Mouse (Mus musculus) central nervous system, embryonic 18 days (tissue): ENCODE results near the gene Efemp2. TPM values are rescaled to one million over a fixed set of nuclear protein-coding genes. Genes with fewer than 3 reads are reported as not detected.

Experiments
- polyA plus RNA-seq: library from polyadenylated mRNA; depleted of rRNA; stranded (reverse); fragments of >200 nt; gene quantifications from 2 replicates; pipeline ENCODE4 v1.2.3, GENCODE M21; 2012; rRNA removed

Efemp2 gene
- 44.4 and 44.9 TPM in 2 replicates for polyA plus RNA-seq

DNA sequence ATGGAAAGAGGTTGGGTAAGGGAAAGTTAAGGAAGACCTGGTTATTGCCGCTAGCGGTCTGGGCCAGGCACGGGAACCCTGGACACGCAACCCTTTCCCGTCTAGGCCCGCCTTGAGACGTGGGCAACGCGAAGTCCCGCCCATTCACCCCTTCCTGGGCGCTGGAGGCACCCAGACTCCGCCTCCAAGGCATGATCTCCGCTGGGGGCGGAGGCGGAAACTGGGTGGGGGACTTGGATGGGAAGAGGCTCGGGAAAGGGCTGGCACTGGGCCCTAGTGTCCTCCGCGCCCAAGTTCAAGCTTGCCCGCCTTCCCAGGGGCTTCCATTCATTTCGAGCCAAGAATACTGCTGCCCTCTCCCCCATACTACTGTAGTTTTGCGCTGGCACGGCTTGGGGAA is at the start of gene Efemp2:
Gene Efemp2 (plus strand): TSS at position 235 of the 400 bp plus-strand sequence.

DNA sequence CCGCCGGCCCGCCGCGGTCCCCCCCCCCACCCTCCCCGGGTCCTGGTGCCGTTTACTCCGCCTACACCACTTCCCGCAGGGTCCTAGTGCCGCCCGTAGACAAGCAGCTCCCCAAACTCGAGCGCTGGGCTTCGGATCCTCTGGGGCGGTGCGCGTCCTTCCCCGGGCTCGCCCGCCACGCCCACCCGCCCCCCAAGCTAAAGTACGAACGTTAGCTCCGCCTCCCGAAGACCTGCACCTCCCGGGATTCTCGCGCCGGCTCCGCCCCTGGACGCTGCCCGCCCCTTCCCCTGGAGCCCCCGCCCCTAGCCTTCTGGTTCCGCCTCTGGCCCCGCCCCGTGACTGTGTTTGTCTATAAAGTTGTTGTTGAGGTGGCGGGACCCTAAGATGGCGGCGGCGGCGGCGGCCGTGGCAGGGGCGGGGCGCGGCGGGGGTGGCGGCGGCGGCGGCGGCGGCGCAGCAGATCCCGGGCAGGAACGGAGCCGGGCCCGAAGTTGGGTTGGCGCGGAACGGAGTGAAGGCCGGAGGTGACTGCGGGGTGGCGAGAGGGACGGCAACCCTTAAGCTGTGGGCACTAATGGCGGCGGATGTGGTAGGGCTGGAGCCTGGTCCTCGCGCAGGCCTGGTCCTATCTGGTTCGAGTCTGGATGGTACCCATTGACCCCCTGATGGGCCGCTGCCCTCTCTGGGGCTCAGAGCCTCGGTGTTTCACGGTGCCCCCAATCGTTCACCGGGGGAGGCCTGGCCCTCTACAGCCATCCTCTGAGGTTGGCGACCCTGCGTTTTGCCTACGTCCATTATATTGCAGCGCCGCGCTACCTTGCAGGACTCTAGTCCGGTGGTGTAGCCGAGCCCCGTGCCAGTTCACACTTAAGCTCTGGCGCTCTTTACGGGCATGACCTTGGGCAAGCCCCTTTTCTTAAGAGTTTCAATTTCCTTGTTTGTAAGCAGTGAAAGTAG is 48.7 kb upstream of the Efemp2 start, which contains the start of the genes Drap1 and AI837181:
Gene Drap1 (minus strand): TSS at position 198 of the 960 bp plus-strand sequence.
Gene AI837181 (plus strand): TSS at position 363 of the 960 bp plus-strand sequence.

DNA sequence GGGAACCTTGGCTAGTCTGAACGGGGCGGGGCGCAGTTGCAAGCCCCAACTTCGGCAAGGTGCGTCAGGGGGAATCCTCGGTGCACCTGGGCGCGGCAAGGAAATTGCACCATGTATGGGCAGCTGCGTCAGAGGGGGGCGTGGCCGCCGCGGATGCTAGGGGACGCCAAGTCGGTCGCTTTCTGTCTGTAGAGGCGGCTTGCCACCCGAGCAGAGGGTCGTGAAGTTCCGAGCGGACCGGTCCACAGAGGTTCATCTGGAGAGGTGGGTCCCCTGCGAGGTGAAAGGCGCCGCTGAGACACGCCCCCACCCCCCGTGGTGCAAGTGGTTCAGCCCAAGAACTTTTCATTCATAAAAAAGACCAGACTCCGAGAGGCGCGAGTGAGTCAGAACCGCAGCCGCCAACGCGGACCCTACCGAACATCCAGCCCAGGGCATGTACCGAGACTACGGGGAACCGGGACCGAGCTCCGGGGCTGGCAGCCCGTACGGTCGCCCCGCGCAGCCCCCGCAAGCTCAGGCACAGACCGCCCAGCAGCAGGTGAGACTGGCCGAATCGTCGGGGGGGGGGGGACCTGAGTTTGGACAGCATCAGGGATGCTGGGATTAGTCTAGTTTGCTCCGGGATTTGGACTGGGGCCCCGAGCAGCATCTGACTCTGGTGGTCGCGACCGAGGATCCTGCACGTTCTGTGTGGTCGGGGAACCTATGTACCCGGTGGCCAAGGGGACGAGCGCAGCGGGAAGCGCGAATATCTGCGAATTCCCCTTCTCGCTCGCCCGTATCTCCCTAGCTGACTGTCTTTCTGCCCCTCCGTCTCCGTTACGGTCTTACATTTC is 26.0 kb upstream of the Efemp2 start, which contains the start of gene Fosl1:
Gene Fosl1 (plus strand): TSS at position 33 of the 839 bp plus-strand sequence.

DNA sequence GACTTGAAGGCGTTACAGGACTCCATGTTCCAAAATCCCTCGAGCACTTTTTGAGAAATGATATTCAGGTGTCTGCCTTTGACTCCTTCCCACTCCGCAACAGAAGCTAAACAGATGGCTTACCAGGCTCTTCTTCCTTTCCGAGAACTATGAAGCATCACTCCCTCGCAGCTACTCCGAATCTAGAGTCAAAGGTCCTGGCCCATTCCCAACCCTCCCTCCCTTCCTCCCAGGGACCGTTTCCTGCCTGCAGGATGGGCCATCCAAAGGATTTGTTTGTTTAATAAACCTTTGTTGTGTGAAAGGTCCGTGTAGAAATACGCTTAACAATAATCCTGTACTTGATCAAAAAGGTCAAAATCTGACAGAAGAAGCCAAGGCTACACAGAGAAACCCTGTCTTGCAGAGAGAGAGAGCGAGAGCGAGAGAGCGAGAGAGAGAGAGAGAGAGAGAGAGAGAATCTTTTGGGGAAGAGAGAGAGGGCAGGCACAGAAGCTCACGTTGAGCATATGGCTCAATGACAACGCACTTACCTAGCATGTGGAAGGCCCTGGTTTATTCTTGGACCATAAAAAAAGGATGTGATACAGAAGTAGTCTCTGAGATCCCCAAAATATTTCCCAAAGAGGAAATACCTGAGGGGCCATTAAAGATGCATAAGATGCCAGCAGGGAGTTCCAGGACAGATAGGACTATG is 15.9 kb upstream of the Efemp2 start, which contains the start of gene Ccdc85b:
Gene Ccdc85b (minus strand): TSS at position 149 of the 697 bp plus-strand sequence.

DNA sequence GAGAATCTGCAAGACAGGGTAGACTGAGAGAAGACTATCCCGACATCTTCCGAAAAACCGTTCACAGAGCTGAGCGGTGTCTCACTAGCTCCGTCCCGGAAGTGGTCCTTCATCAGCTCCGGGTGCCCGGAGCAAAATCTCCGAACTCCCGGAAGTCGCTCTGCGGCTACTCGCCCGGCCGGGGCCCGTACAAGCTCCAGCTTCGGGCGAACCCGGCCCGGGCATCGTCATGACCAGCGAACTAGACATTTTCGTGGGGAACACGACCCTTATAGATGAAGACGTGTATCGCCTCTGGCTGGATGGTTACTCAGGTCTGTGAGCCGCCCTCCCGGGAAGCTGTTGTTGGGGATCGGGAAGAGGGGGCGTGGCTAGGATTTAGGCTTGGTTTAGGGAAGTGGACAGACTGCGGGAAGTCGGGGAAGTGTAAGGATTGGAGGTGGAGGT is 13.3 kb upstream of the Efemp2 start, which contains the start of gene Fibp:
Gene Fibp (plus strand): TSS at position 151 of the 447 bp plus-strand sequence.

DNA sequence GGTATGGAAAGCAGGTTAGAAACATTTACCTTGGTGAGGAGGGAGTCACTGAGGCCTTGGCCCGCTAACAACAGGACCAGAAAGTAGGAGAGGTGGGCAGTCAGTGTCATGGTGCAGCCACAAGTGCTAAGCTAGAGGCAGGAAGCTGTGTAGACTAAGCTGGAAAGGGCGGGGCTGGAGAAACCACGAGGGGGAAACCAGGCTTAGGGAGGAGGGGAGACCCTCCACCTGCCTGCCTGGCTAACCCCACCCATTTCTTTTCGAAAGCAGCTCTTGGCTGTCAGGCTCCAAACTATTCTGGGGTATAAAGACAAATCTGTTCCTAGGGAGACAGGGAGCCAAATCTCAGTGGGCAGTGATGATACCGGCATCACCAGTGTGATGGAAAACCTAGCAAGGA is 5.4 kb upstream of the Efemp2 start, which contains the start of gene Ctsw:
Gene Ctsw (minus strand): TSS at position 134 of the 400 bp plus-strand sequence.

DNA sequence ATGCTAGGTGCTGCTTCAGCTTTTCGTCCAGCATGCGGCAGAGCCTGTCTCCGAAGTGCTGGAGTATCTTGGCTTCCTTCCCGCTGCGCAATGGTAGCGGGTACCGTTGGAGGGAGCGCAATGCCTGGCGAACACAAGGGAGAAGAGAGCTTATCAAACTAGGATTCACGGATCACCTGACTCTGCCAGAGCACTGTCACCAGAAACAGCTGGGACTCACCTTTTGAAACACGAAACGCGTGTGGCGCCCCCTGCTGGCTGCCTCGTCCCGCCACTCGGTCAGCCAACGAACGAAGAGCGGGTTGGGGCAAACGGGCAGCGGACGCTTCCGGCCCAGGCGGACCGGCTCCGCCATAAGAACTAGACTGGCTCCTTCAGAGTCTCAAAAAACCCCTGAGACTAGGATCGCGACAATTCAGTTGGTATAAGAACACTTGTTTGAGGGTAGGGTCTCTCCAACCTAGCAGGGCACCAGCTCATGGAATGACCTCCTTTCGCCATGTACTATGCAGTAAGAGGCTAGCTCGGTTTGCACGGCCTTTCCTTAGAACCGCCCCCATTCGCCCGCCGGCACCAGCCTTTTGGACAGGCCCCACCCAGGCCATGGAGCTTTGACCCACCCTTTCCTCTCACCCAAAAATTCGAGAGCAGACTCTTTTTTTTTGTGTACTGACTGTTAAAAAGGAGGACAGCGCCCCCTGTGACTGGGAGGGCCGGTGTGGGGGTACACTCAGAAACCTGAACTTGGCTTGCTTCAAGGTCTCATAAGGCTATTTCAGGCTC is 14.2 kb downstream of the Efemp2 start, which contains the start of gene Mus81:
Gene Mus81 (minus strand): TSS at position 635 of the 783 bp plus-strand sequence.

DNA sequence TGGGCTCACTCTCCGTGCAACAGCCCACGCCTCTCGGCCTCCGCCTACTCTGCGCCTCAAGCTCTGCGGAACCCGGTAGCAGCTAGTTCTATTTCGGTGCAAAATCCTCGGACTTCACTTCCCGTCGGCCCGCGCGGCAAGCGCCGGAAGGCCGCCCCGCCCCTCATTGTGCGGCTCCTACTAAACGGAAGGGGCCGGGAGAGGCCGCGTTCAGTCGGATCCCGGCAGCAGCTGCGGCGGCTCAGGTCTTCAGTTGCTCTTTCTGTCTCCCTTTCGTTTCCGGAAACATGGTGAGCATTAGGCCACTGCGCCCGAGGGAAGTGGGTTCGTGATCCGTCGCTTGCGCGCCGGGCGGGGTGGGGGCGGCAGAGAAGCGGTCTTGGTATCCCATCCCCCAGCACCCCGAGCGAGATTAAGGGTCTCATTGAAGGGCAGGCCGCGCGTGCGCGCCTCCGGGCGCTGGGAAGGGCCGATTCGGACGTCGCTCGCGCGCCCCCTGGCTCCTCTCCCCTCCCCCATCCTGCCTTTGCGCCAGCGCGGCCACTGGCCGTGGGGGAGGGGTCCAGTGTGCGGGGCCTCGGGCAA is 16.7 kb downstream of the Efemp2 start, which contains the start of gene Cfl1:
Gene Cfl1 (plus strand): TSS at position 143 of the 585 bp plus-strand sequence.

DNA sequence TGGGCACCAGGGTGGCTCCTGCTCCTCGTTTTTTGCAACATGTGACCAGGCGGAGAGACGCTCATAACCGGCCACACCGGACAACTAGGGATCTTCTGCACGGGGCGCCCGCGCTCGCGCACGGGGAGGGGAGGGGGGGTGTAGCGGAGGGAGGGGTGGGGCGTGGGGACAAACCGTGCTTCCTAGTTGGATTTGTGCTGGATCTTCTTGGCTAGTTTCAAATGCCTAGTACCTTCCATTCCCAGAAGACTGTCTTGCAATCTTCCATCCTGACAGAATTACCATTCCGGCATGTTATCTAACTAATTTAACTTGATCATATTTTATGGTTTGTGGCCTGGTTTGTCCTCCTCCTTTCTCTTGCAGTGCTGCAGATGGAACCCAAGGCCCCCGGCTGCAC is 29.9 kb downstream of the Efemp2 start, which contains the start of gene 1700020D05Rik:
Gene 1700020D05Rik (minus strand): TSS at position 101 of the 400 bp plus-strand sequence.

DNA sequence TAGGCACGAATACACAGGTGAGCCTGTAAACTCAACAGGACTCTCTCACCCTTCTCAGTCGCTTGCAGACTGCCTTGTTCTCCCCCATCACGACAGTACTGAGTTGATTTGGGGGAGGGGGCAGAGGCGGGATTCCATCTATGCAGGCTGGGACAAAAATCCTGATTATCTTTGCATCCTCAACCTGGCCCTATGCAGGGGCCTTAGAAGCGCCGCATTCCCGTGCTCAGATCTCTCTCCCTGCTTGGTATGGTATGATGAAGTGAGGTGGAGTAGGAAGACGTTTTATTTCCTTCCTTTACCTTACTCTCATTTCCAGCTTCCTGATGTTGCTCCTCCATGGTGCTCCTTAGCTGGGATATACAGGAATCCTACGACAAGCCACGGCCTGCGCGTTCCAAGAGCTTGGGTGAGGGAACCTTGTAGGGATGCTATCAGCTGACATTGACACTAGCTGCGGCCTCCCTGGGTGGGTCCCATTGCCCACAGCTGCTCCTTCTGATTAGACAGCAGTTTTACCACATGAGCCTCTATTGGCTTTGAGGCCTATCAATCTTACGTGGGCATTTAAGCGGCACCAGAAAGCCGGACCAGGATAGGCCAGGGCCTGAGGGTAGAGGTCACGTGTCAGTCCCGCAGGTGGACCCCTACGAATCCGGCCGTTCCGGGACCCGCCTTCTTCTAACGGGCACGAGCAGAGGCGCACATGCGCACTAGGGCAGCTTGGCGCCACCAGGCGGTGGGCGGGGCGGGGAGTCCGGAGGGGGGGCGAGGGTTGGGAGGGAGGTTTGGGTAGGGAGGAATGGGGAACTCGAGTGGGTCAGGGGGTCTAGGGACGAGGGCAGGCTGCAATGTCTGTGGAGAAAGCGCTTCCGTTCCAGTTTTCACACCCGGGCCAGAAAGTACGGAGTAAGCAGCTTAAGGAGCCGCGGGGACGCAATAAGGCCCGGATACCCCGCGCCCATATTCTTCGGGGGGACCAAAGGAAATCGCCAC is 36.6 kb downstream of the Efemp2 start, which contains the start of gene Snx32:
Gene Snx32 (minus strand): TSS at position 508 of the 996 bp plus-strand sequence.

Other genes with a start within 250 kb of the Efemp2 start
- gene Pacs1, start 200.8 kb upstream of the Efemp2 start, polyA plus RNA-seq = 50.6 and 57.1 TPM in 2 replicates
- 142 and 151 TPM in 2 replicates for gene Sf3b2, start 178.5 kb upstream of the Efemp2 start, polyA plus RNA-seq
- 38.8 and 47.3 TPM in 2 replicates for gene Gal3st3, start 175.6 kb upstream of the Efemp2 start, polyA plus RNA-seq
- gene Catsper1, start 138.2 kb upstream of the Efemp2 start, polyA plus RNA-seq = not detected in 2 replicates
- gene Cst6, start 124.4 kb upstream of the Efemp2 start, polyA plus RNA-seq = 4.0 and 5.6 TPM in 2 replicates
- 28.7 and 30.5 TPM in 2 replicates for gene Eif1ad, start 107.2 kb upstream of the Efemp2 start, polyA plus RNA-seq
- gene Banf1, start 106.8 kb upstream of the Efemp2 start, polyA plus RNA-seq = 233 and 237 TPM in 2 replicates
- 49.1 and 51.8 TPM in 2 replicates for gene Sart1, start 85.3 kb upstream of the Efemp2 start, polyA plus RNA-seq
- not detected in 2 replicates for gene Tsga10ip, start 71.4 kb upstream of the Efemp2 start, polyA plus RNA-seq
- 280 and 282 TPM in 2 replicates for gene Drap1, start 49.0 kb upstream of the Efemp2 start, polyA plus RNA-seq
- gene AI837181, start 48.8 kb upstream of the Efemp2 start, polyA plus RNA-seq = 73.3 and 80.7 TPM in 2 replicates
- gene Fosl1, start 26.4 kb upstream of the Efemp2 start, polyA plus RNA-seq = 0.04 and 0.43 TPM in 2 replicates
- 13.9 and 14.0 TPM in 2 replicates for gene Ccdc85b, start 16.1 kb upstream of the Efemp2 start, polyA plus RNA-seq
- gene Fibp, start 13.3 kb upstream of the Efemp2 start, polyA plus RNA-seq = 180 and 186 TPM in 2 replicates
- 1.4 and 2.1 TPM in 2 replicates for gene Ctsw, start 5.4 kb upstream of the Efemp2 start, polyA plus RNA-seq
- 58.1 and 60.9 TPM in 2 replicates for gene Mus81, start 14.4 kb downstream of the Efemp2 start, polyA plus RNA-seq
- gene Cfl1, start 16.5 kb downstream of the Efemp2 start, polyA plus RNA-seq = 1,742 and 1,884 TPM in 2 replicates
- 3.7 and 4.2 TPM in 2 replicates for gene 1700020D05Rik, start 29.8 kb downstream of the Efemp2 start, polyA plus RNA-seq
- gene Snx32, start 36.6 kb downstream of the Efemp2 start, polyA plus RNA-seq = 123 and 125 TPM in 2 replicates
- 0.08 and 0.28 TPM in 2 replicates for gene Ovol1, start 86.7 kb downstream of the Efemp2 start, polyA plus RNA-seq
- gene Ap5b1, start 94.1 kb downstream of the Efemp2 start, polyA plus RNA-seq = 2.4 and 3.0 TPM in 2 replicates
- 56.0 and 58.7 TPM in 2 replicates for gene Rnaseh2c, start 127.9 kb downstream of the Efemp2 start, polyA plus RNA-seq
- gene Kat5, start 136.3 kb downstream of the Efemp2 start, polyA plus RNA-seq = 152 and 153 TPM in 2 replicates
- gene Rela, start 163.5 kb downstream of the Efemp2 start, polyA plus RNA-seq = 31.6 and 36.0 TPM in 2 replicates
- 26.9 and 30.9 TPM in 2 replicates for gene Sipa1, start 189.8 kb downstream of the Efemp2 start, polyA plus RNA-seq
- 14.0 and 14.2 TPM in 2 replicates for gene Map3k11, start 214.8 kb downstream of the Efemp2 start, polyA plus RNA-seq
- 65.0 and 76.6 TPM in 2 replicates for gene Pcnx3, start 215.0 kb downstream of the Efemp2 start, polyA plus RNA-seq
- 0.09 TPM in 1 of 2 replicates, not detected in the other for gene Kcnk7, start 230.4 kb downstream of the Efemp2 start, polyA plus RNA-seq